Mouse (Mus musculus): Measurements from ENCODE around the gene Tmem131l. TPM values are rescaled to one million over a fixed set of nuclear protein-coding genes. Genes with fewer than 3 reads are reported as not detected.

Tmem131l gene
- polyA plus RNA-seq, 1 experiment from 2014 or later: 87.7 TPM

- H3K9me3 ChIP-seq (ENCODE audit: control insufficient read depth, low read length): no peaks in the 10 kb centered on the region
- H3K4me3 ChIP-seq (ENCODE audit: low read depth, low read length): no peak overlapping the region
- H3K9ac ChIP-seq (ENCODE audit: low read length): no peak overlapping the region
- ATAC-seq (ENCODE audit: insufficient read depth, low FRiP score, low TSS enrichment) (no peak), DNase-seq (ENCODE audit: low spot score) (no peak)
- H3K4me1 ChIP-seq (ENCODE audit: control insufficient read depth, insufficient read depth, low read length): no peaks in the 10 kb centered on the region
- H3K27ac ChIP-seq (ENCODE audit: low read depth, low read length): no peak overlapping the region
- WGBS: 94% methylated on average over 13 of the region's 13 CpGs
- no peak overlapping the region for H3K4me2 ChIP-seq (ENCODE audit: low read depth)
- H3K27me3 ChIP-seq (ENCODE audit: control insufficient read depth, insufficient read depth, low read length): no peaks in the 10 kb centered on the region
- no peaks in the 10 kb centered on the region for H3K36me3 ChIP-seq (ENCODE audit: control insufficient read depth, insufficient read depth, low read length)
These were observed 182.4 kb downstream of the Tmem131l start for GRCm38 (mm10) chr3:83857621-83858020.

DNA sequence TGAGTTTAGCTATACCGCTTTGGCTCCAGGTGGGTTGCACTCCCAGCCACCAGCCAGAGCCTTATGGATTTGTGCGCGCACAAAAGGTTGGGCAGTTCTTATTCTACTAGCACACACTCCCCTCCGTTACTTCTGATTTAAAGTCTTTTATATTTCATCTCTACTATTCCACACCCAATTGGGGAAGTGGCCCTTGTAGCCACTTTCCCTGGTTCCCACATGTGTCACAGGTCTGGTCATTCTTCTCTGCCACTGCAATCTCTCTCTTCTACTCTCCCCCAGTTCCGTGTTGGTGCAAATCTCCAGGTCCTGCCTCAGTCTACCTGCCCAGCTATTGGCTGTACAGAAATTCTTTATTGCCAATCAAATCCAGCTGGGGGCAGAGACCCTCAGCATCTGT is 184.3 kb downstream of the Tmem131l start:
- DNase-seq (ENCODE audit: low spot score) (no peak), ATAC-seq (ENCODE audit: insufficient read depth, low FRiP score, low TSS enrichment) (no peak)
- Histone ChIP-seq H3K9me3 (ENCODE audit: control insufficient read depth, low read length) (no peaks in the 10 kb centered on the region), H3K36me3 (ENCODE audit: control insufficient read depth, insufficient read depth, low read length) (no peaks in the 10 kb centered on the region), H3K4me1 (ENCODE audit: control insufficient read depth, insufficient read depth, low read length) (no peaks in the 10 kb centered on the region), H3K4me3 (ENCODE audit: low read depth, low read length) (no peak overlapping the region), H3K27ac (ENCODE audit: low read depth, low read length) (no peak overlapping the region), H3K9ac (ENCODE audit: low read length) (no peak overlapping the region), H3K27me3 (ENCODE audit: control insufficient read depth, insufficient read depth, low read length) (no peaks in the 10 kb centered on the region), H3K4me2 (ENCODE audit: low read depth) (no peak overlapping the region)
- WGBS: 94% methylated on average over 5 of the region's 5 CpGs

- 74% methylated on average over 2 of the region's 2 CpGs for WGBS
- no peak for DNase-seq (ENCODE audit: low spot score)
- H3K9me3 ChIP-seq (ENCODE audit: control insufficient read depth, low read length): no peaks in the 10 kb centered on the region
- H3K4me1 ChIP-seq (ENCODE audit: control insufficient read depth, insufficient read depth, low read length): no peaks in the 10 kb centered on the region
- H3K36me3 ChIP-seq (ENCODE audit: control insufficient read depth, insufficient read depth, low read length): no peaks in the 10 kb centered on the region
- H3K27me3 ChIP-seq (ENCODE audit: control insufficient read depth, insufficient read depth, low read length): no peaks in the 10 kb centered on the region
- H3K4me2 ChIP-seq (ENCODE audit: low read depth): no peak overlapping the region
- ATAC-seq (ENCODE audit: insufficient read depth, low FRiP score, low TSS enrichment): no peak
- H3K27ac ChIP-seq (ENCODE audit: low read depth, low read length): no peak overlapping the region
- H3K4me3 ChIP-seq (ENCODE audit: low read depth, low read length): no peak overlapping the region
- H3K9ac ChIP-seq (ENCODE audit: low read length): no peak overlapping the region
These were observed 190.6 kb downstream of the Tmem131l start for GRCm38 (mm10) chr3:83849341-83849740.

Other genes starting within 250 kb of the Tmem131l start
- 1.7 and 2.1 TPM in 2 replicates for gene Tlr2, start 198.4 kb downstream of the Tmem131l start, polyA plus RNA-seq (2014; fragmentation: Nextera tagmentation; extraction: Ambion mirVana)
- 8.2 and 9.1 TPM in 2 replicates for gene Mnd1, start 115.6 kb upstream of the Tmem131l start, polyA plus RNA-seq (2014; fragmentation: Nextera tagmentation; extraction: Ambion mirVana)
- gene Gm6525, start 133.9 kb upstream of the Tmem131l start, polyA plus RNA-seq (2014; fragmentation: Nextera tagmentation; extraction: Ambion mirVana): 0.76 and 0.95 TPM in 2 replicates

Measured in neural tube, embryonic 11.5 days (tissue).